Mouse (Mus musculus) bone marrow macrophage, adult 2 months (primary cell): Measurements from ENCODE around the gene Lypd6.

Source experiments
- CTCF ChIP-seq: IDR thresholded peaks from 2 replicates; pipeline ENCODE4 v1.5.1; 2012; ENCODE audit warnings: low read depth, mild to moderate bottlenecking, low read length, moderate library complexity
- POLR2A ChIP-seq: IDR thresholded peaks from 2 replicates; pipeline ENCODE4 v1.6.1; 2012; ENCODE audit warnings: mild to moderate bottlenecking, low read depth, low read length, borderline replicate concordance

DNA sequence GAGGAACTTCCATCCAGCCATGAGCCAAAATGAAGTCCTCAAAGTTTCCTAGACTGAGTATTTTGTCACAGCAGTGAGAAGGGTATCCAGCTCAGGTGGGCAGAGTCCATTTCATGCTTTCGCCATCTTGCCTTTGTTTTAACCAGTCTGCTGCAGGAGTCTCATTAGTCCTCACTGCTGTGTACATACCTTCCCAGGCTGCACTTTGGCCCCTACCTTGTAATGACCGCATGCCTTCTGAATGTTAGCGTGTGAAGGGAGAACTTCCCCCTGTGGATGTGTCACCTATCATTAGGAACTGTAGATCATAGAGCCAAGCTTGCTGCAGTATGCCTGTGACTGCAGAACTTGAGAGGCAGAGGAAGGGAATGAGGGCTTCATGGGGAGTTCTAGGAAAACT lies 114.2 kb downstream of the Lypd6 start:
- TF ChIP-seq CTCF (no peak), POLR2A (no peak)
